Mouse (Mus musculus) left cerebral cortex, postnatal 14 days (tissue): ENCODE measurements at regions not wholly inside any gene's neighbourhood (a gene's known extent, or its start where the extent isn't known, plus 50 kb on each side); places are given as distances from the start of the nearest gene placed in this dataset.
A peak's percentile ranks its signal among the peaks of the same experiment; 100 is the strongest.

ENCODE experiments used
- DNase-seq, 2 experiments: peaks; one replicate each; pipeline ENCODE4 v3.0.0; 2021 to 2022; ENCODE audit warnings: low spot score in 2 of 2, mixed read lengths in 1 of 2
- intact Hi-C: fragments of 180-260 bp; cut with DNase I; formaldehyde crosslinking; loops from one replicate; pipeline ENCODE4 v1.15.1; 2025

- no peak for DNase-seq
- intact Hi-C loops = no loop called here
Observed at GRCm38 (mm10) chr2:43005686-43006085, 352.3 kb upstream of the Lrp1b start.

- peak in 1 of 2 experiments; percentile 10 for DNase-seq
Observed at GRCm38 (mm10) chr2:42991046-42991445, 337.6 kb upstream of the Lrp1b start.

GRCm38 (mm10) chr2:42968741-42969140 is 315.3 kb upstream of the Lrp1b start:
- intact Hi-C loops = no loop called here
- peak in 1 of 2 experiments; percentile 4 for DNase-seq

More at GRCm38 (mm10) chr2:42991046-42991445, 337.6 kb upstream of the Lrp1b start:
- intact Hi-C loops = no loop called here
